Mouse (Mus musculus) embryo, embryonic 10.5 days (tissue): ENCODE data around the gene Gm572.

Experiments
- DNase-seq: peaks from one replicate; pipeline ENCODE4 v3.0.0-alpha.2; 2015; ENCODE audit warnings: low spot score

Gene Gm572

GRCm38 (mm10) chr4:148643291-148644156, at the start of gene Gm572:
TSS of gene Gm572 (plus strand) at chr4:148643317.
- DNase-seq = no peak

DNA sequence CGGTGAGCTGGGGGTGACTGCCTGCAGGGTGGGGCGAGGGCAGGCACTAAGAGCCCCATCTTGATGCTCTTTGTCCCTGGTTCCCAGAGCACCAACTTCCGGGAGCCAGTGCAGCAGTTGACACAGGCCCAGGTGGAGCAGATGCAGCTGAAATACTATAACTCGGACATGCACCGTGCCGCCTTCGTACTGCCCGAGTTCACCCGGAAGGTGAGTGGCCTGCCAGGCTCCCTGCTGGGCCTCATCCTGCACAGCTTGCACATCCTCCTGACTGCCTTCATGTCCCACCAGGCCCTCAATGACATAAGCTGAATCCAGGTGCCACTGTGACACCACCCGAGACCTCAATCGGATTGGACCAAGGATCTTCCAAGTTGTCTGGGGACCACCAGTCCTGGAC, 49.1 kb upstream of the Gm572 start:
- no peak for DNase-seq

DNA sequence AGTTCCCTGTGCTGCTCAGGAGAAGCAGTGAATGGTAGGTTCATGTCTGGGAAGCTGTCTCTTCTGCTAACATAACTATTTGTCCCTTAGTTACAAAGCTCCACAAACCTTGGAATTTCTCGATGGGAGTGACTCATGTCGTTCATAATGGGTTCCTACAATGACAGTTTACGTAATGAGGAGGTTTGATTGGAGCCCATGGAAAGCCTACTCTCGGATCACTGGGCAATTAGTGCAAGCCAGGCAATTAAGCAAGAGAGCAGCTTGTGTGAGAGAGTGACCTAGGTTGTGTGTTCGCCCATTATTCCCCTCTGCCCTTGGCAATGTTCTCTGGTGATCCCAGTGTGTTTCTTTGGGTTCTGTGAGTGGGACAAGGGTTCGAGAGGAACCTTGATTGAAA, 47.2 kb upstream of the Gm572 start:
- DNase-seq = no peak

- no peak for DNase-seq
These were observed 46.4 kb upstream of the Gm572 start for GRCm38 (mm10) chr4:148596731-148597130.

DNA sequence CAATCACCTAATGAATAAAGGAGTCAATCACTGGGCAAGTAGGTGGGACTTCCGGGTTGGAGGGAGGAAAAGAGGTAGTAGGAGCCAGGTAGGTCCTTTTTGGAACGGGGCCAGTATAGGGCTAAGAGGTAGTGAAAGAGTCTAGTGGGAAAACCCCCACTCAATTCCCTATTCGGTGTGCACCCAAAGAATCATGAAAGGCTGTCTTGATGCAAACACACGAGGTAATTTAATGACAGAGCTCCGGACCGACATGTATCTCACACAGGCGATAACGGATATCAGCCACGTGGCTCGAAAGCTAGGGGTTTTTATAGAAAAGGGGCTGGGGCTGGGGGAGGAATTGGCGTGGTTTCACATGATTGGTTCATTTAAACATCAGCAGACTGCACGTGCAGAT, 44.3 kb upstream of the Gm572 start:
- DNase-seq = no peak

DNA sequence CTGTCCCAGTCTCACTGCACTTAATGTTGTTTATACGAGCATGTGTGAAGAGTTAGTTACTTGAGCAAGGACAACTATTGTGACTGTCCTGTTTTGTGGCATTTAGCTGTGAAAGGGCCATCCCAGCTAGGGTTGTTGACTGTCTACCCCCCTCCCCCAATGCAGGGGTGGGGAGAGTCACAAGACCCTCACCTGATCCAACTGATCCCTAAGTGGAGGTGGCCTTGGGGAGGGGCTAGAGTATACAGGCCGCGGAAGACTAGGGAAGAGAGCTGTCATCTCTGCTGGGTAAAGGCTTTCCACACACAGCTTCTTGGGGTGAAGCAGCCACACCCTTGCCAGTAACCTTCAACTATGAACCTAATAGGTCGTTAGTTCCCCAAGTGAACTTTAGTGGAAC, 42.8 kb upstream of the Gm572 start:
- no peak for DNase-seq

GRCm38 (mm10) chr4:148601871-148602270, 41.2 kb upstream of the Gm572 start:
- DNase-seq = no peak

GRCm38 (mm10) chr4:148602357-148603120, 40.6 kb upstream of the Gm572 start, which contains the start of gene Masp2:
TSS of gene Masp2 (plus strand) at chr4:148602554.
- DNase-seq = no peak

- DNase-seq = no peak
These were observed 39.6 kb upstream of the Gm572 start for GRCm38 (mm10) chr4:148603376-148604139.

DNA sequence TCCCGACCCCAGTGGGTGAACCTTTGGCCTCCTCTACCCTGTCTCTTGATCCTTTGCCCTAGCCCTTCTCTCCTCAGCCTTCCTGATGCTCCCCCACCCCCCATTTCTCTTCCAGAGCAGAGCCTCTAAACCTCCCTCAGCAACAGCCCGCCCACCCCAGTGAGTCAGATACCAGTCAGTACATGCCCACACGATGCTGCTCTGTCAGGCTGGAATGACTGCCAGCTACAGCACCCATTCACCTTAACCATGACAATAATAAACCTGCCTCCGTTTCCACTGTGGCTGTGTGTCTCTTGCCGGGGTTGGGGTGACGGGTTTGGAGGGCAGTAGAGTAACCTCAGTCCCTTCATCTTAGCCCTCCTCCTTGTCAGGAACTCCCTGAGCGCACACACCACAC, 39.0 kb upstream of the Gm572 start:
- DNase-seq = no peak

GRCm38 (mm10) chr4:148604541-148605165, 38.5 kb upstream of the Gm572 start:
- peak; percentile 80 for DNase-seq

GRCm38 (mm10) chr4:148607758-148608157, 35.4 kb upstream of the Gm572 start:
- DNase-seq = peak; percentile 67

GRCm38 (mm10) chr4:148609805-148610204, 33.3 kb upstream of the Gm572 start:
- DNase-seq = no peak

DNA sequence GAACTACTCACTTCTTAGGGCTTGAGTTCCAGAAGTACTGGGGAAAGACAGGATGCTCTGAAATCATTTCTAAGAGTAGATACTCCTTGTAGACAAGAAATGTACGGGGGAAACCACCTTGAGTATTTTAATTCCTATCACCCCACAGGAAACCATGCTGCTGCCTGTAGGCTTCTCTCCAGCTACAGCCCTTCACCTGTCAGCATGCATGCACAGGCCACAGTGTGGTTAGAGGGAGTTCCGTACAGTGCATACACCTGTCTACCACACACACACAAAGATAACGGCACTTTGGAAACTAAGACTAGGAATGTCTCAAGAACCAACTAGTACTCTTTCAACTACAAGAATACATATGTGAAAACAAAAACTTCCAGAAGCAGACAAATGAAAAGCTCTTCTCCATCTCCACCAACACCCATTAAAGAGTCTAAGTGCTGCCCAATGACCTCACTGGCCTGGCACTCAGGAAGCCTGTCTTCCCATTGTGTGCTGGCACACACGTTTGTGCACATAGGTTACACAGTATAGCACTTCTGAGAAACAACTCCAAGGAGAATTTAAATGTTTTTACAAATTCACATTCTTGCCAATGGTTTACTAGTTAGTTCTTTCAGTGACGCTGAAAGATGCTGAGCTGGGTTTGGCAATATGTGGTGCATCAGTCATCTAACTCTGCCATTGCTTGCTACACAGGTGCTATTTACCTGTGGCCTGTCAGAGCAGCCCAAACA, 32.3 kb upstream of the Gm572 start:
- no peak for DNase-seq

- DNase-seq = no peak
These were observed 30.6 kb upstream of the Gm572 start for GRCm38 (mm10) chr4:148612557-148612956.

GRCm38 (mm10) chr4:148613738-148614137, 29.4 kb upstream of the Gm572 start:
- no peak for DNase-seq

- DNase-seq = no peak
These were observed 23.3 kb upstream of the Gm572 start for GRCm38 (mm10) chr4:148619805-148620204.

DNA sequence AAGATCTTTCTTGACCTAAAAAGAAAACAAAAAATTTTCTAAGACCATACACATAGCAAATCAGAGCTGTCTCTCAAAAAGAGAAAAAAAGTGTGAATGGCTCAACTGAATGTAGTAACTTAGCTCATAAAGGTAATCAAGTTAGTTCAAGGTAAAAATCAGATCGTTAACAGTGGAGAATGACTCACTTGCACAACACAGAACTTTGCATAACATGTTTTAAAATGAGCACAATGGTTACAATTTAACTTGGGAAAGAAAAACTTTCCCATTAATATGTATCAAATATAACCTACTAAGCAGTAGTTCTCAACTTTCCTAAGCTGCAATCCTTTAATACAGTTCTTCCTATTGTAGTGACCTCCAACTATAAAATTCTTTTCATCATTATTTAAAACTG, 22.4 kb upstream of the Gm572 start:
- DNase-seq = no peak

GRCm38 (mm10) chr4:148622485-148622884, 20.6 kb upstream of the Gm572 start:
- no peak for DNase-seq

GRCm38 (mm10) chr4:148623609-148624008, 19.5 kb upstream of the Gm572 start:
- no peak for DNase-seq

DNA sequence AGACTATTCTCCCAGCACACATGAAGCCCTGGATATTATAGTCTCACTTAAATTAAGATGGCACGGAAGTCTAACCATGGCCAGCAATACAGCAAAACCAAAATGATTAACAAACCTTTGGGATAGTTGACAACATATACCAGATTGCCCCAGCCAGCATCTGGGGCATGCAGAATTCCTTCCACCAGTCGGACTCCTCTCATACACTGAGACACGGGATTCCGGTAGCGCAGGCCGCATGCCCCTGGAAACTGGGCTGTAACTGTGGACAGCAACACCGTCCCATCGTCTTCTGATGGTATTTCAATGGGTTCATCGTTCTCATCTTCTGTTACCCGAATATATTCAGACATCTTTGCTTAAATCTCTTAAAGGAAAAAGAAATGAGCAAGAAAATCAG, 18.1 kb upstream of the Gm572 start:
- DNase-seq = no peak
